Mouse (Mus musculus): ENCODE measurements around the gene Thada. TPM values are rescaled to one million over a fixed set of nuclear protein-coding genes. Genes with fewer than 3 reads are reported as not detected.
"Not testable (repeated sequence)": the region's sequence is repeated elsewhere in the genome, so short reads cannot be mapped to it uniquely, and the experiment has no call there.

Gene Thada
- total RNA-seq, 2 experiments from 2014 or later: 11.3 to 14.8 TPM

- DNase-seq (ENCODE audit: low spot score in 2 of 2): no peak
- intact Hi-C loops (cut with DNase I): no loop called here
Observed at GRCm38 (mm10) chr17:84204962-84205361, 261.0 kb downstream of the Thada start.

GRCm38 (mm10) chr17:84203340-84203739 lies 262.7 kb downstream of the Thada start:
- intact Hi-C loops (cut with DNase I): no loop called here
- no peak for DNase-seq (ENCODE audit: low spot score in 2 of 2)

GRCm38 (mm10) chr17:84201183-84201582 lies 264.8 kb downstream of the Thada start:
- DNase-seq (ENCODE audit: low spot score in 2 of 2): no peak
- intact Hi-C loops (cut with DNase I): no loop called here

GRCm38 (mm10) chr17:84197912-84198344 lies 268.1 kb downstream of the Thada start:
- DNase-seq (ENCODE audit: low spot score in 2 of 2): no peak
- intact Hi-C loops (cut with DNase I): no loop called here

GRCm38 (mm10) chr17:84196329-84196728 lies 269.7 kb downstream of the Thada start:
- no peak for DNase-seq (ENCODE audit: low spot score in 2 of 2)
- intact Hi-C loops (cut with DNase I): no loop called here

GRCm38 (mm10) chr17:84195835-84196234 lies 270.2 kb downstream of the Thada start:
- DNase-seq (ENCODE audit: low spot score in 2 of 2): no peak
- intact Hi-C loops (cut with DNase I): no loop called here

GRCm38 (mm10) chr17:84195003-84195395 lies 271.0 kb downstream of the Thada start:
- intact Hi-C loops (cut with DNase I): no loop called here
- no peak for DNase-seq (ENCODE audit: low spot score in 2 of 2)

- intact Hi-C loops (cut with DNase I): loop anchor here (5.0 kb wide), 1 partner anchor 188 kb away; no protein-coding TSS in a partner anchor
- DNase-seq (ENCODE audit: low spot score in 2 of 2): no peak
Observed at GRCm38 (mm10) chr17:84194282-84195002, 271.6 kb downstream of the Thada start.

- no peak for DNase-seq (ENCODE audit: low spot score in 2 of 2)
- intact Hi-C loops (cut with DNase I): loop anchor here (5.0 kb wide), 1 partner anchor 189 kb away; no protein-coding TSS in a partner anchor
Observed at GRCm38 (mm10) chr17:84193411-84193810, 272.6 kb downstream of the Thada start.

- intact Hi-C loops (cut with DNase I): loop anchor here (2.0 to 5.0 kb wide), 2 partner anchors 190 to 289 kb away; no protein-coding TSS in a partner anchor
- no peak for DNase-seq (ENCODE audit: low spot score in 2 of 2)
Observed at GRCm38 (mm10) chr17:84191946-84192345, 274.1 kb downstream of the Thada start.

GRCm38 (mm10) chr17:84190885-84191284 lies 275.1 kb downstream of the Thada start:
- intact Hi-C loops (cut with DNase I): loop anchor here (1.0 to 5.0 kb wide), 3 partner anchors 162 to 288 kb away; no protein-coding TSS in a partner anchor
- peak; percentile 63 to 80 for DNase-seq (ENCODE audit: low spot score in 2 of 2)

- intact Hi-C loops (cut with DNase I): loop anchor here (2.0 to 5.0 kb wide), 2 partner anchors 92 to 216 kb away; no protein-coding TSS in a partner anchor
- DNase-seq (ENCODE audit: low spot score in 2 of 2): no peak
Observed at GRCm38 (mm10) chr17:84189127-84189854, 276.7 kb downstream of the Thada start.

- intact Hi-C loops (cut with DNase I): loop anchor here (1.0 to 5.0 kb wide), 3 partner anchors 76 to 216 kb away; no protein-coding TSS in a partner anchor
Observed at GRCm38 (mm10) chr17:84188374-84188961, 277.5 kb downstream of the Thada start.

GRCm38 (mm10) chr17:84187727-84188373 lies 278.2 kb downstream of the Thada start, which contains the start of gene Zfp36l2:
TSS of gene Zfp36l2 (minus strand) at chr17:84187947.
- intact Hi-C loops (cut with DNase I): loop anchor here (1.0 to 5.0 kb wide), 3 partner anchors 76 to 215 kb away; no protein-coding TSS in a partner anchor
- peak; percentile 78 to 81 for DNase-seq (ENCODE audit: low spot score in 2 of 2)

More at GRCm38 (mm10) chr17:84188374-84188961, 277.5 kb downstream of the Thada start:
- peak; percentile 72 to 78 for DNase-seq (ENCODE audit: low spot score in 2 of 2)

- intact Hi-C loops (cut with DNase I): loop anchor here (5.0 kb wide), 1 partner anchor 90 kb away; no protein-coding TSS in a partner anchor
- not testable (repeated sequence) for DNase-seq (ENCODE audit: low spot score in 2 of 2)
Observed at GRCm38 (mm10) chr17:84187264-84187663, 278.7 kb downstream of the Thada start.

GRCm38 (mm10) chr17:84186451-84187202 lies 279.4 kb downstream of the Thada start:
- DNase-seq (ENCODE audit: low spot score in 2 of 2): peak; percentile 32 to 35
- intact Hi-C loops (cut with DNase I): loop anchor here (5.0 kb wide), 1 partner anchor 89 kb away; no protein-coding TSS in a partner anchor

GRCm38 (mm10) chr17:84185581-84186450 lies 280.2 kb downstream of the Thada start:
- intact Hi-C loops (cut with DNase I): loop anchor here (5.0 kb wide), 1 partner anchor 89 kb away; no protein-coding TSS in a partner anchor

More at GRCm38 (mm10) chr17:84185581-84186450, 280.2 kb downstream of the Thada start:
- DNase-seq (ENCODE audit: low spot score in 2 of 2): peak in 1 of 2 experiments; percentile 31

All from left cerebral cortex, postnatal 36 days (tissue).